Comparison of ENCODE assay signal across 8 mouse cellular contexts in genomic region chr2:33452140-33452539, GRCm38 (mm10). TPM values are rescaled to one million over a fixed set of nuclear protein-coding genes. Genes with fewer than 3 reads are reported as not detected.
DNase-seq lines count a peak whose midpoint lies in the region; ATAC-seq lines count a peak whose summit lies in the region.
"Had no signal": no experiment of that assay in that cellular context is flagged by ENCODE, and none has a peak within 500 bp of the region (broad histone marks: within the 10 kb centered on the region; RNA-seq: fewer than 3 reads in every experiment).

No protein-coding gene starts in this region.

- no peak overlapping the region for H3K27ac ChIP-seq in liver, embryonic 12.5 days
- H3K27ac ChIP-seq: limb, embryonic 13.5 days had no signal

- peaks cover 11% of the 10 kb centered on the region for H3K4me1 ChIP-seq in liver, embryonic 12.5 days

- peak; percentile 73 for DNase-seq in retina, postnatal 1 day
- DNase-seq in retina, embryonic 14.5 days (ENCODE audit: low spot score), result no peak
- peak; percentile 23 for DNase-seq in gastrocnemius, postnatal 25 days
- no peak for DNase-seq in natural killer cell, adult 2 months (ENCODE audit: low spot score in 2 of 2)
- DNase-seq in B cell, adult 2 months, result no peak
- DNase-seq in embryo, embryonic 10.5 days (ENCODE audit: low spot score), result no peak

- ATAC-seq in liver, embryonic 12.5 days, result peak; percentile 35; the same call in 1 of the 2 replicates

- H3K9me3 ChIP-seq in liver, embryonic 12.5 days (replicated peaks), result no peaks in the 10 kb centered on the region
- H3K9me3 ChIP-seq: limb, embryonic 13.5 days had no signal

- WGBS in liver, embryonic 12.5 days (ENCODE audit: insufficient replicate concordance), result 32% methylated on average over 4 of the region's 4 CpGs

- H3K27me3 ChIP-seq in liver, embryonic 12.5 days (replicated peaks), result no peaks in the 10 kb centered on the region
- H3K27me3 ChIP-seq: limb, embryonic 13.5 days had no signal

- H3K4me2 ChIP-seq in liver, embryonic 12.5 days, result no peak overlapping the region
- H3K4me2 ChIP-seq: limb, embryonic 13.5 days had no signal

- no peak overlapping the region for H3K4me3 ChIP-seq in liver, embryonic 12.5 days
- H3K4me3 ChIP-seq: limb, embryonic 13.5 days had no signal

- no peak overlapping the region for H3K9ac ChIP-seq in liver, embryonic 12.5 days
- H3K9ac ChIP-seq: limb, embryonic 13.5 days had no signal

- H3K36me3 ChIP-seq in liver, embryonic 12.5 days, result peaks cover 73% of the 10 kb centered on the region

RNA-seq across cellular contexts. Expression of gene Zbtb43, which starts 16.2 kb away (rescaled TPM):
- 10 to 100 TPM; 11.8 to 13.1 TPM for total RNA-seq in gastrocnemius, postnatal 25 days (2021)
- polyA plus RNA-seq in liver, embryonic 12.5 days (2016; fragmentation: Nextera tagmentation; extraction: Ambion mirVana), result 8.4 TPM in 2 replicates

RNA-seq across cellular contexts. Expression of gene Zbtb34, which starts 21.0 kb away (rescaled TPM):
- total RNA-seq in gastrocnemius, postnatal 25 days (2021), result 1 to 10 TPM; 3.5 to 4.4 TPM
- polyA plus RNA-seq in liver, embryonic 12.5 days (2016; fragmentation: Nextera tagmentation; extraction: Ambion mirVana), result 3.6 and 3.7 TPM in 2 replicates

Comparison
In these comparisons a context has a peak if more than half of its experiments do, and no peak if none do; other contexts are left out.
1. DNase-seq: peak in retina, postnatal 1 day (single experiment) and gastrocnemius, postnatal 25 days (single experiment); none in retina, embryonic 14.5 days (single experiment), natural killer cell, adult 2 months (0 of 2), B cell, adult 2 months (0 of 2) and embryo, embryonic 10.5 days (single experiment).